Mouse (Mus musculus) liver, embryonic 15.5 days (tissue): ENCODE measurements at regions not wholly inside any gene's neighbourhood (a gene's known extent, or its start where the extent isn't known, plus 50 kb on each side); places are given as distances from the start of the nearest gene placed in this dataset.

Experiments used
- ATAC-seq: fragments of 200-750 bp; cut with Nextera tagmentation; 2 replicates; pipeline ENCODE4 v1.8.0; 2017; ENCODE audit warnings: moderate number of reproducible peaks, mild to moderate bottlenecking, moderate library complexity; ENCODE audit not compliant: insufficient read depth
- H3K27ac ChIP-seq: fragments of 300-500 bp; sonication (generic); replicated peaks from 2 replicates; pipeline ENCODE4 v1.5.1; 2015; ENCODE audit warnings: mild to moderate bottlenecking, inconsistent platforms
- H3K27me3 ChIP-seq: fragments of 300-500 bp; sonication (generic); 2 replicates; pipeline ENCODE4 v1.6.1; 2015; ENCODE audit warnings: mild to moderate bottlenecking, inconsistent platforms
- H3K36me3 ChIP-seq: fragments of 300-500 bp; sonication (generic); replicated peaks from 2 replicates; pipeline ENCODE4 v1.6.1; 2015; ENCODE audit warnings: moderate library complexity, mild to moderate bottlenecking, inconsistent platforms
- H3K4me1 ChIP-seq: fragments of 300-500 bp; sonication (generic); replicated peaks from 2 replicates; pipeline ENCODE4 v1.6.1; 2015; ENCODE audit warnings: inconsistent platforms
- H3K4me2 ChIP-seq: fragments of 300-500 bp; sonication (generic); 2 replicates; pipeline ENCODE4 v1.6.1; 2015; ENCODE audit warnings: moderate library complexity, mild to moderate bottlenecking, inconsistent platforms
- H3K4me3 ChIP-seq: fragments of 300-500 bp; sonication (generic); replicated peaks from 2 replicates; pipeline ENCODE4 v1.5.1; 2015; ENCODE audit warnings: mild to moderate bottlenecking, inconsistent platforms
- H3K9ac ChIP-seq: fragments of 300-500 bp; sonication (generic); 2 replicates; pipeline ENCODE4 v1.6.1; 2015; ENCODE audit warnings: moderate library complexity, mild to moderate bottlenecking, inconsistent platforms
- H3K9me3 ChIP-seq: fragments of 300-500 bp; sonication (generic); replicated peaks from 2 replicates; pipeline ENCODE4 v1.6.1; 2016; ENCODE audit warnings: inconsistent platforms
- WGBS: fragments of 180-500 bp; shearing (Covaris S2); methylation state at CpG from one replicate; pipeline ENCODE4 v1.1.7; 2015; ENCODE audit warnings: mixed read lengths; ENCODE audit not compliant: insufficient replicate concordance; 5-methylcytosine and 5-hydroxymethylcytosine counted together

- H3K27ac ChIP-seq, result no peak overlapping the region
- H3K4me2 ChIP-seq, result no peak overlapping the region
- no peaks in the 10 kb centered on the region for H3K9me3 ChIP-seq
- H3K36me3 ChIP-seq, result no peaks in the 10 kb centered on the region
- H3K4me1 ChIP-seq, result no peaks in the 10 kb centered on the region
- no peaks in the 10 kb centered on the region for H3K27me3 ChIP-seq
- H3K9ac ChIP-seq, result no peak overlapping the region
- no peak for ATAC-seq
- no peak overlapping the region for H3K4me3 ChIP-seq
- 39% methylated on average over 3 of the region's 4 CpGs for WGBS
Observed at GRCm38 (mm10) chr3:133776013-133776412, 231.1 kb upstream of the Tet2 start.

GRCm38 (mm10) chr3:133779161-133779789 is 234.3 kb upstream of the Tet2 start:
- no peak overlapping the region for H3K9ac ChIP-seq
- no peaks in the 10 kb centered on the region for H3K4me1 ChIP-seq
- no peak overlapping the region for H3K4me3 ChIP-seq
- H3K36me3 ChIP-seq, result no peaks in the 10 kb centered on the region
- no peaks in the 10 kb centered on the region for H3K9me3 ChIP-seq
- H3K4me2 ChIP-seq, result no peak overlapping the region
- WGBS, result 37% methylated on average over 2 of the region's 2 CpGs
- no peaks in the 10 kb centered on the region for H3K27me3 ChIP-seq
- ATAC-seq, result no peak
- H3K27ac ChIP-seq, result no peak overlapping the region

GRCm38 (mm10) chr3:133783060-133783459 is 238.1 kb upstream of the Tet2 start:
- Histone ChIP-seq H3K9me3 (no peaks in the 10 kb centered on the region), H3K27ac (no peak overlapping the region), H3K4me1 (no peaks in the 10 kb centered on the region), H3K4me3 (no peak overlapping the region), H3K4me2 (no peak overlapping the region), H3K36me3 (no peaks in the 10 kb centered on the region), H3K9ac (no peak overlapping the region), H3K27me3 (no peaks in the 10 kb centered on the region)
- ATAC-seq, result no peak
- 56% methylated on average over 1 of the region's 1 CpGs for WGBS

GRCm38 (mm10) chr3:133791361-133791760 is 246.4 kb upstream of the Tet2 start:
- Histone ChIP-seq H3K27me3 (no peaks in the 10 kb centered on the region), H3K4me3 (no peak overlapping the region), H3K4me1 (no peaks in the 10 kb centered on the region), H3K36me3 (no peaks in the 10 kb centered on the region), H3K27ac (no peak overlapping the region), H3K9me3 (no peaks in the 10 kb centered on the region), H3K4me2 (no peak overlapping the region), H3K9ac (no peak overlapping the region)
- no peak for ATAC-seq
- WGBS, result 72% methylated on average over 2 of the region's 2 CpGs

GRCm38 (mm10) chr3:133809007-133809552 is 264.1 kb upstream of the Tet2 start:
- Histone ChIP-seq H3K36me3 (no peaks in the 10 kb centered on the region), H3K4me3 (no peak overlapping the region), H3K27ac (no peak overlapping the region), H3K4me2 (no peak overlapping the region), H3K27me3 (no peaks in the 10 kb centered on the region), H3K4me1 (no peaks in the 10 kb centered on the region), H3K9ac (no peak overlapping the region), H3K9me3 (no peaks in the 10 kb centered on the region)
- 63% methylated on average over 1 of the region's 1 CpGs for WGBS
- no peak for ATAC-seq

- H3K27me3 ChIP-seq, result no peaks in the 10 kb centered on the region
- no peak overlapping the region for H3K9ac ChIP-seq
- no peaks in the 10 kb centered on the region for H3K4me1 ChIP-seq
- no peak overlapping the region for H3K27ac ChIP-seq
- no peaks in the 10 kb centered on the region for H3K36me3 ChIP-seq
- no peak overlapping the region for H3K4me2 ChIP-seq
- no peaks in the 10 kb centered on the region for H3K9me3 ChIP-seq
- no peak overlapping the region for H3K4me3 ChIP-seq
- 52% methylated on average over 4 of the region's 4 CpGs for WGBS
- no peak for ATAC-seq
Observed at GRCm38 (mm10) chr3:133818966-133819700, 274.2 kb upstream of the Tet2 start.

- Histone ChIP-seq H3K27ac (no peak overlapping the region), H3K27me3 (no peaks in the 10 kb centered on the region), H3K4me2 (no peak overlapping the region), H3K4me3 (no peak overlapping the region), H3K9ac (no peak overlapping the region), H3K36me3 (no peaks in the 10 kb centered on the region), H3K9me3 (no peaks in the 10 kb centered on the region), H3K4me1 (no peaks in the 10 kb centered on the region)
- 61% methylated on average over 2 of the region's 2 CpGs for WGBS
- ATAC-seq, result no peak
Observed at GRCm38 (mm10) chr3:133833739-133834391, 288.9 kb upstream of the Tet2 start.

- 40% methylated on average over 3 of the region's 3 CpGs for WGBS
Observed at GRCm38 (mm10) chr3:133834459-133834858, 289.5 kb upstream of the Tet2 start.

GRCm38 (mm10) chr3:133846301-133846700 is 301.4 kb upstream of the Tet2 start:
- H3K4me2 ChIP-seq, result no peak overlapping the region
- H3K27ac ChIP-seq, result no peak overlapping the region
- ATAC-seq, result no peak
- H3K9ac ChIP-seq, result no peak overlapping the region
- H3K27me3 ChIP-seq, result no peaks in the 10 kb centered on the region
- no peaks in the 10 kb centered on the region for H3K4me1 ChIP-seq
- no peaks in the 10 kb centered on the region for H3K9me3 ChIP-seq
- no peak overlapping the region for H3K4me3 ChIP-seq
- H3K36me3 ChIP-seq, result no peaks in the 10 kb centered on the region

More at GRCm38 (mm10) chr3:133834459-133834858, 289.5 kb upstream of the Tet2 start:
- Histone ChIP-seq H3K9me3 (no peaks in the 10 kb centered on the region), H3K4me1 (no peaks in the 10 kb centered on the region), H3K4me3 (no peak overlapping the region), H3K4me2 (no peak overlapping the region), H3K27ac (no peak overlapping the region), H3K36me3 (no peaks in the 10 kb centered on the region), H3K27me3 (no peaks in the 10 kb centered on the region), H3K9ac (no peak overlapping the region)
- ATAC-seq, result no peak

GRCm38 (mm10) chr3:133874383-133874782 is 329.4 kb upstream of the Tet2 start:
- 42% methylated on average over 2 of the region's 2 CpGs for WGBS

GRCm38 (mm10) chr3:133876439-133877072 is 331.6 kb upstream of the Tet2 start:
- no peak overlapping the region for H3K4me2 ChIP-seq

More at GRCm38 (mm10) chr3:133874383-133874782, 329.4 kb upstream of the Tet2 start:
- no peaks in the 10 kb centered on the region for H3K36me3 ChIP-seq
- H3K27me3 ChIP-seq, result no peaks in the 10 kb centered on the region
- no peak overlapping the region for H3K9ac ChIP-seq
- no peak for ATAC-seq
- H3K4me2 ChIP-seq, result no peak overlapping the region
- H3K4me3 ChIP-seq, result no peak overlapping the region
- no peaks in the 10 kb centered on the region for H3K4me1 ChIP-seq
- no peak overlapping the region for H3K27ac ChIP-seq
- no peaks in the 10 kb centered on the region for H3K9me3 ChIP-seq

More at GRCm38 (mm10) chr3:133876439-133877072, 331.6 kb upstream of the Tet2 start:
- Histone ChIP-seq H3K27ac (no peak overlapping the region), H3K9ac (no peak overlapping the region), H3K27me3 (no peaks in the 10 kb centered on the region), H3K36me3 (no peaks in the 10 kb centered on the region), H3K4me3 (no peak overlapping the region), H3K9me3 (no peaks in the 10 kb centered on the region), H3K4me1 (no peaks in the 10 kb centered on the region)
- 29% methylated on average over 13 of the region's 13 CpGs for WGBS
- ATAC-seq, result no peak
